Mouse (Mus musculus) cerebellum, adult 2 months (tissue): ENCODE results near the gene Plxnc1.

Source experiments
- CTCF ChIP-seq: fragments of 200-500 bp; IDR thresholded peaks from 2 replicates; pipeline ENCODE4 v1.5.1; 2011; ENCODE audit warnings: low read depth, mild to moderate bottlenecking, control low read depth, low read length, moderate library complexity, borderline replicate concordance; ENCODE audit not compliant: insufficient read depth
- POLR2A ChIP-seq: fragments of 200-500 bp; IDR thresholded peaks from 2 replicates; pipeline ENCODE4 v1.6.1; 2011; ENCODE audit warnings: low read length, control low read depth, borderline replicate concordance; ENCODE audit not compliant: insufficient read depth

- TF ChIP-seq CTCF = no peak
- no peak for TF ChIP-seq POLR2A
Observed at GRCm38 (mm10) chr10:94780618-94781262, 163.9 kb downstream of the Plxnc1 start.
